Mouse (Mus musculus): ENCODE measurements around the gene Arl15.

The Arl15 gene

DNA sequence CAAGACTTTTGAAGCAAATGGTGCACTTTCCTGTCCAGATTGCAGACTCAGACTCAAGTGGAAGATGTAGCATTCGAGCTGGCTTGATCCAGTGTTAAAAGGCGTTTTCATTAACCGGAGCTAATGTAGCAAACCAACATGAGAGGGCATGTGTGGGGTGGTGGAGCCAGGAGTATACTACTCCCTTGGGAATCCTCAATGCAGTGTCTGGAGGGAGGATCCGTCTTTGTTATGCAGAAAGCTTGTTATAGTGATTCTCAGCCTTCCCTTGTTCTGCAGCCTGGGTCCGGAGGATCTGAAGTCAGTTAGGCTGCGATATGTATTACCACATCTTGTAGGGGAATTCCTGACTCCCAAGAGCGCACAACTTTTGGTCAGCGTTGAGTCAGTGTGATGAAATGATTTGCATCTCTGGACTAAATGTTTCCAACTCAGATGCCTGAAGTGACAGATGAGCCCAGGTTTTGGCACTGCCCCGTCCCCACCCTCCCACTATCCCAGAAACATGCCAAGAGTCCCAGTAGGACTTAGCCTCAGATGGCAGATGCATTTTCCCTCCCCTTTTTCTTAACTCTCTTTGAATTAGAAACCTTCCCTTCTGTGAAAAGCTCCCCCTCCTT lies 363.9 kb downstream of the Arl15 start:
- DNase-seq (ENCODE audit: low read depth, low spot score): no peak
- peaks cover 4% of the 10 kb centered on the region; the same call in 1 of the 2 replicates for H3K36me3 ChIP-seq (ENCODE audit: control insufficient read depth, insufficient read depth, low read length, poor library complexity, severe bottlenecking)
- no peaks in the 10 kb centered on the region for H3K27me3 ChIP-seq (ENCODE audit: control insufficient read depth, insufficient read depth, low read length, poor library complexity, severe bottlenecking)

DNA sequence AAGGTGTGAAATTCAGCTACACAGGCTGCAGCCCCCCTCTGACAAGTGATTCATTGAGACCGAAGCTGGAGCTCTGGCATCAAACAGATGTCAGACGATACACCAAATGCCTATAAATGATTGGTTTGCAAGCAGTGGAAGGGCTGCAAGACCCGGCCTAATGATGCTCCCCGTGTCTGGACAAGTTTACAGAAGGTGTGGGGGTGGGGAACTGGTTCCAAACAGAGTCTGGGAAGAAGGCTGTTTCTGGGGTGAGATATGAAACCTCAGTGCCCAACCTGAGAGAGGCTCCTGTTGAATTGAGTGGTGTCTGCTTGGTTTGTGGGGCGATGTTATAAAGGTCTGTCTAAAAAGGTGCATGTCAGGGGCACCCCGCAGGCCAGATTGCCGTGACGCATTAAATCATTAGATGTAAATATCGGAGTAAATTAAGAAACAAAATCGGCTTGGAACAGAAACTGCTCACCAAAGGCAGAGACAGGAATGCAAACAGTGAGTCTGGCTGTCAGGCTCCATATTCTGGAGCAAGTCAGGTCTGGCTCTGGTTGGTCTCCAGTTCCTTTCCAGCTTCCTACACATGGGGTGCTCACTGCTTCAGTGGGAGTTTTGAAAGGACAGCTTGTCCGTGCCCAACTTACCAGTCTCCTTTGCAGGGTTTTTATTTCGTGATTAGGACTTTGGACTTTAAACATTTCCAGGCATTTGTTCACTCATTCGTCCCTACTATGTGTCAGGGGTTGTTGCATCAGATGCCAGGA lies 365.5 kb downstream of the Arl15 start:
- peaks cover 2% of the 10 kb centered on the region; the same call in 1 of the 2 replicates for H3K36me3 ChIP-seq (ENCODE audit: control insufficient read depth, insufficient read depth, low read length, poor library complexity, severe bottlenecking)
- no peaks in the 10 kb centered on the region for H3K27me3 ChIP-seq (ENCODE audit: control insufficient read depth, insufficient read depth, low read length, poor library complexity, severe bottlenecking)
- no peak for DNase-seq (ENCODE audit: low read depth, low spot score)

DNA sequence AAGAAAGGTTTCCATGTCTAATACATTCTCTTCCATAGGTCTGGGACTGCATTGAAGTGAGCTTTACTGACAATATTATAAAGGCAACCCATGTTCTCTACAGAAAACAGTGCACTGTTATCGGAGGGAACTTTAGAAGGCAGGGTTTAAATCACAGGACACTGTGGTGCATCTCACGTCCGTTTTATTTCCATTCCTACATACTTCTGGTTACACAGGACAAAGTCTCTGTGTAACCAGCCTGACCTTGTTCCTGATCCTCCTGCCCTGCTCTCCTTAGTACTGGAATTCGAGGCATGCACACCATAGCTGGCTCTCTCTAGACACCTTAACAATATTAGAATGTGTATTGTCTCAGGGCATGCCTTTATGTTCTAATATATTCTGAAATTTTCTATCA lies 368.4 kb downstream of the Arl15 start:
- no peaks in the 10 kb centered on the region for H3K36me3 ChIP-seq (ENCODE audit: control insufficient read depth, insufficient read depth, low read length, poor library complexity, severe bottlenecking)
- H3K27me3 ChIP-seq (ENCODE audit: control insufficient read depth, insufficient read depth, low read length, poor library complexity, severe bottlenecking): no peaks in the 10 kb centered on the region
- DNase-seq (ENCODE audit: low read depth, low spot score): no peak

DNA sequence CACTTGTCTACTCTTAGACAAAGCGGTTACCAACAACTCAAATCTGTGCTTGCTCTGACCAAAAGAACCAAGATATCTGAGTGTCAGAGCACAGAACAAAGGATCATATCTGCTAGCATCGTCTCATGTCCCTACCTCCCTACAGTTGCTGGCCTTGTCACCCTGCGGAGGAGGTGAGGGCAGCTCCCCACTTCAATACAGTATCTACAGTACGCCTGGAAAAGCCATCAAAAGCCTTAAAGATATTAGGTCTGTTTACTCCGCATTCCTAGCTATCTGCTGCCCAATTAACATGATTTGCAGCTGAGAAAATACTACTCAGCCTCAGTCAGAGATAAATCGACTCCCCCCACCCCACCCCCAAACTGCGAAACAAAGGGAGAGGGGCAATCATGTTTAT lies 371.3 kb downstream of the Arl15 start:
- H3K27me3 ChIP-seq (ENCODE audit: control insufficient read depth, insufficient read depth, low read length, poor library complexity, severe bottlenecking): no peaks in the 10 kb centered on the region
- H3K36me3 ChIP-seq (ENCODE audit: control insufficient read depth, insufficient read depth, low read length, poor library complexity, severe bottlenecking): no peaks in the 10 kb centered on the region
- no peak for DNase-seq (ENCODE audit: low read depth, low spot score)

DNA sequence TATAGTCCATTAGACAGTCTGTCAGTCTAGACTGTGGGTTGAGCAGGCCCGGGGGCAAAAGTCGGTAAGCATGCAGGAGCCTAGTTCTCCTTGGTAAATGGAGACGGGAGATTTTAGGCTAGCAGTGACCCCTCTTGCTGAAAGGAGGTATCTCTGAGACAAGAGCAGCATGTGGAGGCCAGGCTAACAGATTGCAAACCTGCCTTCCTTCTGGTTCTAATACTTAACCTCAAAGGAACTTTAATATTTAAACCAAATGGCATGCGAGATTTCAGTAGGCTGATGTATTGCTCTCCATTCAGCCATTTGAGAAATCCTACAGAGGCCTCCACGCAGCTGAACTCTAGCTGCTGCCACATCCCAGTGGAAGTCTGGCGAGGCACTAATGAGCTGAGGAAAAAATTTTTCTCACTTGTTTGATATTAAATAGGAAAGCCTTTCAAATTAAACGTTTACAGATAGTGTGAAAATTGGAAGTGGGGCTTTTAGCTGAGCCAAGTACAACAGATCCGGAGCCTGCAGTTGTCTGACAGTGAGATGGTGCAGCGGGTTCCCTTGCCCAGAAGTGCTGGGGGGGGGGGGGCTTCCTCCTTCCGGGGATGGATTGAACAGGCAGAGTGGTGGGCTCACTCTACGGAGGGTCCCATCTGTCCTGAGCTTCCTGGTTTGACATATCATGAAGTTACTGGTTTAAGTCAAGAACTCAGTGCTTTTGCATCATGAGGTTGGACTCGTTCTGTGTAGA lies 372.3 kb downstream of the Arl15 start:
- DNase-seq (ENCODE audit: low read depth, low spot score): no peak
- H3K27me3 ChIP-seq (ENCODE audit: control insufficient read depth, insufficient read depth, low read length, poor library complexity, severe bottlenecking): no peaks in the 10 kb centered on the region
- no peaks in the 10 kb centered on the region for H3K36me3 ChIP-seq (ENCODE audit: control insufficient read depth, insufficient read depth, low read length, poor library complexity, severe bottlenecking)

DNA sequence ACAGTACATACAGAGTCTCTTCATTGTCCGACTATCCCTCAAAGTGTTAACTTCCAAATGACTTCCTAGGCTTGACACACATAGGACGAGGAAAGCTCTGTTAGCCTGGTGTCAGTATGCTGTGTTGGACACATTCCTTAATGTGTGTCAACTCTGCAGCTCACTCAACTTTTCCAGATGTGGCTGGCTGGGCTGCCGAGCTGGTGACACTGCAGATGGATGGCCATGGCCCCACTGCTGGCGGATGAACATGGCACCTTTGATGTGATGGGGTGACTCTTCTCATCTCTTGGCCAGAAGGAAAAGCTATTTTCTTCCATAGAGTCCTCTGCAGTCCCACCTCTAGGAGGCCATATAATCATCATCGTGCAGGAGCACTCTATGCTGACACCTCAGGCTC lies 375.8 kb downstream of the Arl15 start:
- DNase-seq (ENCODE audit: low read depth, low spot score): no peak
- no peaks in the 10 kb centered on the region for H3K36me3 ChIP-seq (ENCODE audit: control insufficient read depth, insufficient read depth, low read length, poor library complexity, severe bottlenecking)
- no peaks in the 10 kb centered on the region for H3K27me3 ChIP-seq (ENCODE audit: control insufficient read depth, insufficient read depth, low read length, poor library complexity, severe bottlenecking)

DNA sequence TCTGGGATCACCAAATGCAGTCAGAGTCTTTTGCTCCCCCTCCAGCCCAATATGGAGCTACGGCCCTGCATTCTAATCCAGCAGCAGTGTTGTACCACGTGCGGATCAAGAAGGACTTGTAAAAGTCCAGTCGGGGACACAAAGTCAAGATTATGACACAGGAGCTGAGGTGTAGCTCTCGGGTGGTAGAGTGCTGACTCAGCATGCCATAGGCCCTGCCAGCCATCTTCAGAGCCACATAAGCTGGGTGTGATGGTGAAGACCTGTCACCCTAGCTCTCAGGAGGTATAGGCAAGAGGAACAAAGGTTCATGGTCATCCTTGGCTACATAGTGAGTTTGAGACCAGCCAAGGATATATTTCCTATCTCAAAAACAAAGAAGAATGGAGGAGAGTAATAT lies 377.2 kb downstream of the Arl15 start:
- DNase-seq (ENCODE audit: low read depth, low spot score): no peak
- Histone ChIP-seq H3K27me3 (ENCODE audit: control insufficient read depth, insufficient read depth, low read length, poor library complexity, severe bottlenecking) (no peaks in the 10 kb centered on the region), H3K36me3 (ENCODE audit: control insufficient read depth, insufficient read depth, low read length, poor library complexity, severe bottlenecking) (no peaks in the 10 kb centered on the region)

DNA sequence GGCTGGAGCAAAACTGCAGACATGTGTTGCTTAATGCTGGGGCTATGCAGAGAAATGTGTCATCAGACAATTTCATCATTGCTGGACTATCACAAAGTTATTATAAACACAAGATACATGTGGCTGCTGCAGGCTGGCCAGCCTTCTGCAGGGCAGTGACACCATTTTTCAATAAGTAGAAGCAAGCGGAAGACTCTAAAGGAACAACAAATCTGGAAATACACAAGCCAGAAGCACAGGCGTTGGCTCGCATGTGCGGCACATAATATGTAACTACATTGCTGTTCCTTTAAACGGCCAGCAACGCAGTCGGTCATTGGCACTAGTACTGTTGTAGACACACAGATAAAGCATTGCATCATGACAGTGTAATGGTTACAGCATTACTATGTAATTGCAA lies 393.8 kb downstream of the Arl15 start:
- no peak for DNase-seq (ENCODE audit: low read depth, low spot score)
- no peaks in the 10 kb centered on the region for H3K36me3 ChIP-seq (ENCODE audit: control insufficient read depth, insufficient read depth, low read length, poor library complexity, severe bottlenecking)
- H3K27me3 ChIP-seq (ENCODE audit: control insufficient read depth, insufficient read depth, low read length, poor library complexity, severe bottlenecking): no peaks in the 10 kb centered on the region

DNA sequence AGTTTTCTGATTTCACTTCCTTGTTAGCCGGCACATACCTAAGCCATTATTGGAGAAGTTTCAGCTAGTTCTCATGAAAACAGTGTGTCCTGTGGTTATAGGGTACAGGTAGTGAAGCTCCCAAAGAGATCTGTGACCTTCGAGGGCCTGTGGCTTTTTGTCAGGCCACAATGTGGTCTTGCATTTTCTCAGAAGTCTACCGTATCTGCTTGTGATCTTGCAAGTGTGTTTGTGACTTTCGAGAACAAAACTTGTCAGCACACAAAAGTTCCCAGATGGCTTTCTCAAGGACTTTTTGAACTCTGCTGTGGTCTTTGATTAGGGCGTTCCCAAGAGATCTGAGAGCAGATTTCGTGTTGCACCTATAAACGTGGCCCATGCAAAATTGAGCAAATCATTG lies 394.5 kb downstream of the Arl15 start:
- Histone ChIP-seq H3K36me3 (ENCODE audit: control insufficient read depth, insufficient read depth, low read length, poor library complexity, severe bottlenecking) (no peaks in the 10 kb centered on the region), H3K27me3 (ENCODE audit: control insufficient read depth, insufficient read depth, low read length, poor library complexity, severe bottlenecking) (no peaks in the 10 kb centered on the region)
- no peak for DNase-seq (ENCODE audit: low read depth, low spot score)

DNA sequence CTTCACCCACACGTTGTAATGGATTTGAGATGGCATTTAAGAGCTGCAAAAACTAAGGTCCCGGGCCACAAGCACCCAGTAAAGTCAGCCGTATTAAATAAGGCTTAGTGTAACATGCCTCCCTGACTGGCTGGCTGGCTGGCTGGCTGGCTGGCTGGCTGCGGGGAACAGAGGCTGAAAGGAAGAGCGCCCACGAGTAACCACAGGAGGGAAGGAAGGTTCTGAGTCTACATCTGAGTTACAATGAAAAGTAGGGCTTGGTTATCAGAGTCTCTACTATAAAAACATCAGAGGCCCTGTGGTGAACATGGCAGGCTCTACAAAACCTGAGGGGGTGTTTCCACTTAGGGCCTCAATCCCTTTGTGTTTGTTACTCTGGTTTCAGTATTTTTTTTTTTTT lies 395.1 kb downstream of the Arl15 start:
- no peaks in the 10 kb centered on the region for H3K36me3 ChIP-seq (ENCODE audit: control insufficient read depth, insufficient read depth, low read length, poor library complexity, severe bottlenecking)
- no peaks in the 10 kb centered on the region for H3K27me3 ChIP-seq (ENCODE audit: control insufficient read depth, insufficient read depth, low read length, poor library complexity, severe bottlenecking)
- no peak for DNase-seq (ENCODE audit: low read depth, low spot score)

DNA sequence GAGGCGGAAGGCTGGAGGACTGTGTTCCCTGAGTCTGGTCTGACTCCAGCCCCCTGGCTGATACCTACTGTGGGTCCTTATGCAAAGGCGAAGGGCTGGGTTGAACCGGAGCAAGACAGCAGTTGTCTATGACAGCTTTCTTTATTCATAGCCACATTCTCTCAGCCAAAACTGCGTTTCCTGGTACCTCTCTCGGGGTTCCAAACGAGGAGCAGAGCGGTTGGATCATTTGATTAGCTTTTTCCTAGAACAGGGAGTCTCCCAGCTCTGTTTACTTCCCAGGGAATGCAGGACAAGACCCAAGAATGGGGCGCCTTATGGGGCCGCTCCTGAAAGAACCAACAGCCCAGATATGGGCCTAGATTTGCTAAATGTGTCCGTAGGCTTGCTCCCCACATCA lies 396.6 kb downstream of the Arl15 start:
- Histone ChIP-seq H3K27me3 (ENCODE audit: control insufficient read depth, insufficient read depth, low read length, poor library complexity, severe bottlenecking) (no peaks in the 10 kb centered on the region), H3K36me3 (ENCODE audit: control insufficient read depth, insufficient read depth, low read length, poor library complexity, severe bottlenecking) (no peaks in the 10 kb centered on the region)
- DNase-seq (ENCODE audit: low read depth, low spot score): no peak

DNA sequence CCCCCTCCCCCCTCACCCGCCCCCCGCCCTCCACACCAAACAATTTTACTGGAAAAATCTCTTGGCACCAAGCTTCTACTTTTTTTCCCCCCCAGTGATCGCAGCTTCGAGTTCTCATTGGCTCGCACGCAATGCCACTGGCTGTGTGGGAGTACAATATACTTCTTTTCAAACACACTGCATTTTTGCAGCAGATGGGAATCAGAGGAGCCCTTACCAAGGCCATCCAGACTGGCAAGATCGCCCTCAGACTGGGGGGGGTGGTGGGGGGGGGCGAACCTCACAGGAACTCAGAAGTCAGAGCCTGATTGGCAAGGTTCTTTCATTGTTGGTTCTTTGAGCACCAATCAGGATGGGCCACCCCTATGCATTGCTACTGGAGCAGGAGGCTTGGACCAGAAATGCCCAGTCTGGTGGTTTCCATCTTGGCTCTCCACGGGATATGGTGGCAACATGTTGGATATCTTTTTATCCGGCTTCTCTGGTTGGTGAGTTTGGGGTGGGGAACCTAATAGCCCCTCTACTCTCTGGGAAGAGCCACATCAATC lies 404.0 kb downstream of the Arl15 start:
- DNase-seq (ENCODE audit: low read depth, low spot score): no peak
- H3K36me3 ChIP-seq (ENCODE audit: control insufficient read depth, insufficient read depth, low read length, poor library complexity, severe bottlenecking): no peaks in the 10 kb centered on the region

DNA sequence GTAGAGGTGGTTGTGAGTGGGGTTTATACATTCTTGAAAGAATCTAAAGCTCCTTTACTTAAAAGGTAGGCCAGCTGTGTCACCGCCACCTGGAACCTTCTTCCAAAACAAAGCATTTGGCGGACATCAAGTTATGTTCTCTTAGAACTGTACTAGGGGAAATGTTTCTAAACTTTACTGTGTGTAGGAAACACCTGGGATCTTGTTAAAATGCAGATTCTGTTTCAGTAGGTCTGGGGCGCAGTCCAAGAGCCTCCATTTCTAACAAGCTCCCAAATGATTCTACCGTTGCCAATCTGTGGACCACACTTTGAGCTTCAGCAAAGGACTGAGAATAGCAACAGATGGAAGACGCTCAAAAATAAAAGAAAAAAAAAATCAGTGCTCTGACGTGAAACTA lies 405.4 kb downstream of the Arl15 start:
- no peaks in the 10 kb centered on the region for H3K27me3 ChIP-seq (ENCODE audit: control insufficient read depth, insufficient read depth, low read length, poor library complexity, severe bottlenecking)
- DNase-seq (ENCODE audit: low read depth, low spot score): no peak
- no peaks in the 10 kb centered on the region for H3K36me3 ChIP-seq (ENCODE audit: control insufficient read depth, insufficient read depth, low read length, poor library complexity, severe bottlenecking)

More for the DNA sequence above, 404.0 kb downstream of the Arl15 start:
- no peaks in the 10 kb centered on the region for H3K27me3 ChIP-seq (ENCODE audit: control insufficient read depth, insufficient read depth, low read length, poor library complexity, severe bottlenecking)

DNA sequence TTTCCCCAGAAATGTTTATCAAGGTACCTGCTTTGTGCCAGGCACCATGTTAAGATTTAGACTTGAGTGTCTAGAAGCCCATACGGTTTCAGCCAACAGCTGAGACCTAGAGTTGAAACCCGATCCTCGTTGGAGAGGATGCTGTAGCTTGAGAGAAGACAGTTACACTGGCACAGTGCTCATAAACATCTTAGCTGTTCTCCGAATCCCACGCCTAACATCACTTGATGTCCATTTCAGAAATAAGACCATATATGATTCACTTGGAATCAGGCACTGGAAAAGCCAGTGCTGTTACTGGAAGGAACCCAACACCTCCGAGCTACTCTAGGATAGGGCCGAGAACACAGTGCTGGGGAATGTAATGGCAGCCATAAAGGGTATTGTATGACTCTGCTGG lies 406.2 kb downstream of the Arl15 start:
- no peak for DNase-seq (ENCODE audit: low read depth, low spot score)
- H3K27me3 ChIP-seq (ENCODE audit: control insufficient read depth, insufficient read depth, low read length, poor library complexity, severe bottlenecking): no peaks in the 10 kb centered on the region
- H3K36me3 ChIP-seq (ENCODE audit: control insufficient read depth, insufficient read depth, low read length, poor library complexity, severe bottlenecking): no peaks in the 10 kb centered on the region
